Mouse (Mus musculus) kidney, embryonic 14.5 days (tissue): Measurements from ENCODE around the gene Abca1. TPM values are rescaled to one million over a fixed set of nuclear protein-coding genes. Genes with fewer than 3 reads are reported as not detected.
A peak's percentile ranks its signal among the peaks of the same experiment; 100 is the strongest.

ENCODE experiments used
- ATAC-seq: fragments of 200-750 bp; cut with Nextera tagmentation; 2 replicates; pipeline ENCODE4 v1.8.0; 2017; ENCODE audit warnings: moderate number of reproducible peaks, mild to moderate bottlenecking, moderate TSS enrichment, moderate library complexity; ENCODE audit not compliant: low FRiP score, low TSS enrichment
- H3K27ac ChIP-seq: fragments of 300-500 bp; sonication (generic); 2 replicates; pipeline ENCODE4 v1.5.1; 2014; ENCODE audit warnings: low read depth, mild to moderate bottlenecking, low read length, moderate library complexity, mixed read lengths
- H3K27me3 ChIP-seq: fragments of 300-500 bp; sonication (generic); 2 replicates; pipeline ENCODE4 v1.6.1; 2014; ENCODE audit warnings: mild to moderate bottlenecking, low read length; ENCODE audit not compliant: control insufficient read depth, insufficient read depth
- H3K36me3 ChIP-seq: fragments of 300-500 bp; sonication (generic); 2 replicates; pipeline ENCODE4 v1.6.1; 2014; ENCODE audit warnings: low read length, mixed read lengths; ENCODE audit not compliant: control insufficient read depth, insufficient read depth
- H3K4me1 ChIP-seq: fragments of 300-500 bp; sonication (generic); 2 replicates; pipeline ENCODE4 v1.6.1; 2014; ENCODE audit warnings: low read length, mixed read lengths; ENCODE audit not compliant: control insufficient read depth, insufficient read depth
- H3K4me2 ChIP-seq: fragments of 300-500 bp; sonication (generic); replicated peaks from 2 replicates; pipeline ENCODE4 v1.6.1; 2014; ENCODE audit warnings: low read depth, mild to moderate bottlenecking, low read length
- H3K4me3 ChIP-seq: fragments of 300-500 bp; sonication (generic); 2 replicates; pipeline ENCODE4 v1.5.1; 2014; ENCODE audit warnings: mild to moderate bottlenecking, low read length
- H3K9ac ChIP-seq: fragments of 300-500 bp; sonication (generic); 2 replicates; pipeline ENCODE4 v1.6.1; 2014; ENCODE audit warnings: low read depth, mild to moderate bottlenecking, low read length, moderate library complexity
- H3K9me3 ChIP-seq: fragments of 300-500 bp; sonication (generic); 2 replicates; pipeline ENCODE4 v1.6.1; 2016; ENCODE audit warnings: low read length; ENCODE audit not compliant: control insufficient read depth
- WGBS: fragments of 180-500 bp; shearing (Covaris S2); extraction: QIAGEN DNeasy Blood & Tissue Kit; methylation state at CpG from one replicate; pipeline ENCODE4 v1.1.7; 2014; 5-methylcytosine and 5-hydroxymethylcytosine counted together
- polyA plus RNA-seq: library from polyadenylated mRNA; unstranded; fragments of >200 nt; fragmentation: Nextera tagmentation; extraction: Ambion mirVana; gene quantifications from 2 replicates; pipeline ENCODE4 v1.2.1, GENCODE M21; 2014

Gene Abca1
- polyA plus RNA-seq, 1 experiment from 2014 or later: 5.6 TPM

GRCm38 (mm10) chr4:53030326-53030948 is 129.3 kb downstream of the Abca1 start:
- Histone ChIP-seq H3K4me1 (no peaks in the 10 kb centered on the region), H3K4me2 (no peak overlapping the region), H3K27ac (no peak overlapping the region), H3K4me3 (no peak overlapping the region), H3K9me3 (peaks cover 4% of the 10 kb centered on the region; the same call in 1 of the 2 replicates), H3K27me3 (no peaks in the 10 kb centered on the region), H3K9ac (no peak overlapping the region), H3K36me3 (peaks cover 5% of the 10 kb centered on the region; the same call in 1 of the 2 replicates)
- ATAC-seq: no peak
- WGBS: 39% methylated on average over 8 of the region's 8 CpGs

GRCm38 (mm10) chr4:53027811-53028210 is 131.9 kb downstream of the Abca1 start:
- H3K4me2 ChIP-seq: no peak overlapping the region
- no peak overlapping the region for H3K27ac ChIP-seq
- peaks cover 12% of the 10 kb centered on the region; the same call in 1 of the 2 replicates for H3K36me3 ChIP-seq
- H3K4me1 ChIP-seq: no peaks in the 10 kb centered on the region
- ATAC-seq: no peak
- no peak overlapping the region for H3K4me3 ChIP-seq
- H3K27me3 ChIP-seq: no peaks in the 10 kb centered on the region
- 85% methylated on average over 3 of the region's 3 CpGs for WGBS
- H3K9ac ChIP-seq: no peak overlapping the region
- peaks cover 4% of the 10 kb centered on the region; the same call in 1 of the 2 replicates for H3K9me3 ChIP-seq

GRCm38 (mm10) chr4:53024397-53024796 is 135.3 kb downstream of the Abca1 start:
- ATAC-seq: no peak
- 86% methylated on average over 4 of the region's 4 CpGs for WGBS

DNA sequence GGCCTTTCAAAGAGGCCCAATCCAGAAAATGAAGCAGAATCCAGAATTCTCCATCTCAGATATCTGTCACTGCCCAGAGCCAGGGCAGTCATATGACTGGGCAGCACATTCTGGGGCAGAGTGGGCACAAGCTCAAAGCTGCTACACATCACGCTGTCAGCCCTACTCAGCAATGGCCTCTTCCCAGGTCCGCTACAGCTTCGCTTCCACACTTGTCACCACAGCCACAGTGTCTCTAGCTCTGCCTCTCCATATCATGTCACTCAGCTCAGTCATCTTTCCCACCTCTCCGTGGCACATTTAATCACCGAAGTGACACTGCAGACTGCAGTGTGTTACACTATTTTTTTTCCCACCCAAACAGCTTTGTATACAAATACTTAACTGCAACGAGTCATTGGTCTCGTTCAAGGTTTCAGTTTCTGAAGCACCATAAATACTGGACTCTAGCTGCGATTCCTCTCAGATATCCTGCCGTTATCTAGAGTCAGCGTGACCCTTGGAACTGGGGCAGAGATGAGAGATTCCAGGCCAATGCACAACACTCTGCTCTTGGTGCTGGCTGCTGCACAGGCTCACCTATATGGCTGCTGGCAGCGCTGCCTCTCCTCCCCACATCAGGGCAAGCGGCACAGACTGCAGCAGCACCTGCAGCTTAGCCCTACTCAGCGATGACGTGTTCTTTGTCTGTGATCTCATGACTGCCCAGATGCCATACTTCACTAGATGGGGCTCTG is 136.3 kb downstream of the Abca1 start:
- Histone ChIP-seq H3K27me3 (no peaks in the 10 kb centered on the region), H3K9ac (no peak overlapping the region), H3K27ac (no peak overlapping the region), H3K4me1 (no peaks in the 10 kb centered on the region), H3K36me3 (peaks cover 30% of the 10 kb centered on the region; the same call in 1 of the 2 replicates), H3K9me3 (peaks cover 4% of the 10 kb centered on the region; the same call in 1 of the 2 replicates), H3K4me3 (no peak overlapping the region), H3K4me2 (no peak overlapping the region)
- no peak; the same call in 1 of the 2 replicates for ATAC-seq
- WGBS: 92% methylated on average over 14 of the region's 14 CpGs

More at GRCm38 (mm10) chr4:53024397-53024796, 135.3 kb downstream of the Abca1 start:
- Histone ChIP-seq H3K27ac (no peak overlapping the region), H3K4me1 (no peaks in the 10 kb centered on the region), H3K36me3 (peaks cover 25% of the 10 kb centered on the region; the same call in 1 of the 2 replicates), H3K4me3 (no peak overlapping the region), H3K4me2 (no peak overlapping the region), H3K9ac (no peak overlapping the region), H3K9me3 (peaks cover 4% of the 10 kb centered on the region; the same call in 1 of the 2 replicates), H3K27me3 (no peaks in the 10 kb centered on the region)

DNA sequence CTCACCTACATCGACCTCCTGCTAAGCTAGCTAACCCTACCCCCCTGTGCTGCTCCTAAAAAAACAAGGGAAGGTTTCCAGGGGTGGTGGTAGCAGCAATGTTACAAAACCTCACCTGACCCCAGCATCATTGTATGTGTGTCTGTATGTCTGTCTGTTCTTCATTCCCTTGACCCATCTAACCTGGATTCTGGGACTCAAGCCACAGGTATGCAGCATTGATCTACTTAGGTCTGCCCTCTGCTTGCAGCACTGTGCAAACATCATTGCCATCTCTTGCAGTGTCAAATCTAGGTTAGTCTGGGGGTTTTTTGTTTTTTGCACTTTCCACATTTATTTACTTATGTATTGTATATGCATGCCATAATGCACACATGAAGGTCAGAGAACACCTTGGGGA is 141.3 kb downstream of the Abca1 start:
- Histone ChIP-seq H3K4me1 (no peaks in the 10 kb centered on the region), H3K4me3 (no peak overlapping the region), H3K27me3 (no peaks in the 10 kb centered on the region), H3K9ac (no peak overlapping the region), H3K36me3 (peaks cover 41% of the 10 kb centered on the region; the same call in 1 of the 2 replicates), H3K9me3 (peaks cover 12% of the 10 kb centered on the region), H3K4me2 (no peak overlapping the region), H3K27ac (no peak overlapping the region)
- 96% methylated on average over 1 of the region's 1 CpGs for WGBS
- ATAC-seq: no peak

GRCm38 (mm10) chr4:53015024-53015423 is 144.7 kb downstream of the Abca1 start:
- H3K27ac ChIP-seq: no peak overlapping the region
- peaks cover 22% of the 10 kb centered on the region; the same call in 1 of the 2 replicates for H3K36me3 ChIP-seq
- H3K27me3 ChIP-seq: no peaks in the 10 kb centered on the region
- no peak overlapping the region for H3K4me3 ChIP-seq
- 95% methylated on average over 3 of the region's 3 CpGs for WGBS
- peaks cover 12% of the 10 kb centered on the region for H3K9me3 ChIP-seq
- no peak overlapping the region for H3K4me2 ChIP-seq
- H3K4me1 ChIP-seq: no peaks in the 10 kb centered on the region
- H3K9ac ChIP-seq: no peak overlapping the region
- no peak for ATAC-seq

GRCm38 (mm10) chr4:53014421-53014820 is 145.3 kb downstream of the Abca1 start:
- Histone ChIP-seq H3K4me3 (no peak overlapping the region), H3K36me3 (peaks cover 22% of the 10 kb centered on the region; the same call in 1 of the 2 replicates), H3K9ac (no peak overlapping the region), H3K4me2 (no peak overlapping the region), H3K27ac (no peak overlapping the region), H3K4me1 (no peaks in the 10 kb centered on the region), H3K27me3 (no peaks in the 10 kb centered on the region), H3K9me3 (peaks cover 12% of the 10 kb centered on the region)
- 87% methylated on average over 7 of the region's 7 CpGs for WGBS
- no peak for ATAC-seq

- Histone ChIP-seq H3K4me1 (no peaks in the 10 kb centered on the region), H3K4me3 (peak within 1 kb of the TSS; percentile 78), H3K27me3 (no peaks in the 10 kb centered on the region), H3K36me3 (peaks cover 7% of the 10 kb centered on the region; the same call in 1 of the 2 replicates), H3K27ac (peak within 1 kb of the TSS; percentile 69; the same call in 1 of the 2 replicates), H3K4me2 (peak within 1 kb of the TSS; percentile 56), H3K9ac (peak within 1 kb of the TSS; percentile 77), H3K9me3 (peaks cover 8% of the 10 kb centered on the region)
- WGBS: under 1% methylated on average over 60 of the region's 63 CpGs
- peak; percentile 98 for ATAC-seq
Measured at GRCm38 (mm10) chr4:53011732-53012361, 147.8 kb downstream of the Abca1 start, which contains the start of gene Nipsnap3b. Gene Nipsnap3b (plus strand): TSS chr4:53011880.
